Mouse (Mus musculus): ENCODE data around the gene Tstd3. TPM values are rescaled to one million over a fixed set of nuclear protein-coding genes. Genes with fewer than 3 reads are reported as not detected.
A peak's percentile ranks its signal among the peaks of the same experiment; 100 is the strongest.

The Tstd3 gene
- total and polyA plus RNA-seq, 2 experiments: 5.4 to 32.0 TPM

GRCm38 (mm10) chr4:21801013-21801412 is 34.0 kb upstream of the Tstd3 start:
- TF ChIP-seq POLR2A (IDR thresholded peaks at IDR 0.05; ENCODE audit: extremely low read depth, insufficient read depth, low read length) (no peak), CTCF (IDR thresholded peaks at IDR 0.05; ENCODE audit: low read depth, low read length) (no peak)
- H3K79me2 ChIP-seq (ENCODE audit: control insufficient read depth, insufficient read depth, low read length): no peaks in the 10 kb centered on the region
- H3K27me3 ChIP-seq (ENCODE audit: control insufficient read depth, insufficient read depth, low read length): no peaks in the 10 kb centered on the region
- no peak overlapping the region for H3K27ac ChIP-seq (replicated peaks; ENCODE audit: insufficient read depth, low read depth, low read length)
- DNase-seq (ENCODE audit: extremely low read depth, low read depth, low spot score): no peak
- H3K9ac ChIP-seq (ENCODE audit: low read depth, low read length): no peak overlapping the region
- peaks cover 59% of the 10 kb centered on the region for H3K36me3 ChIP-seq (ENCODE audit: control insufficient read depth, insufficient read depth, low read length)
- H3K4me1 ChIP-seq (ENCODE audit: control insufficient read depth, insufficient read depth, low read length): no peaks in the 10 kb centered on the region
- no peak overlapping the region for H3K4me3 ChIP-seq (ENCODE audit: insufficient read depth, low read depth, low read length)
- WGBS: 94% methylated on average over 1 of the region's 1 CpGs

- H3K79me2 ChIP-seq (ENCODE audit: control insufficient read depth, insufficient read depth, low read length): no peaks in the 10 kb centered on the region
- no peak overlapping the region for H3K27ac ChIP-seq (replicated peaks; ENCODE audit: insufficient read depth, low read depth, low read length)
- peaks cover 37% of the 10 kb centered on the region for H3K36me3 ChIP-seq (ENCODE audit: control insufficient read depth, insufficient read depth, low read length)
- DNase-seq (ENCODE audit: extremely low read depth, low read depth, low spot score): no peak
- no peak overlapping the region for H3K4me3 ChIP-seq (ENCODE audit: insufficient read depth, low read depth, low read length)
- no peak for TF ChIP-seq POLR2A (IDR thresholded peaks at IDR 0.05; ENCODE audit: extremely low read depth, insufficient read depth, low read length)
- TF ChIP-seq CTCF (IDR thresholded peaks at IDR 0.05; ENCODE audit: low read depth, low read length): no peak
- H3K9ac ChIP-seq (ENCODE audit: low read depth, low read length): no peak overlapping the region
- H3K27me3 ChIP-seq (ENCODE audit: control insufficient read depth, insufficient read depth, low read length): no peaks in the 10 kb centered on the region
- H3K4me1 ChIP-seq (ENCODE audit: control insufficient read depth, insufficient read depth, low read length): no peaks in the 10 kb centered on the region
- WGBS: 90% methylated on average over 3 of the region's 3 CpGs
These were observed 26.6 kb upstream of the Tstd3 start for GRCm38 (mm10) chr4:21793631-21794030.

- Histone ChIP-seq H3K27me3 (ENCODE audit: control insufficient read depth, insufficient read depth, low read length) (no peaks in the 10 kb centered on the region), H3K27ac (replicated peaks; ENCODE audit: insufficient read depth, low read depth, low read length) (no peak overlapping the region), H3K9ac (ENCODE audit: low read depth, low read length) (no peak overlapping the region), H3K4me1 (ENCODE audit: control insufficient read depth, insufficient read depth, low read length) (no peaks in the 10 kb centered on the region), H3K4me3 (ENCODE audit: insufficient read depth, low read depth, low read length) (no peak overlapping the region), H3K79me2 (ENCODE audit: control insufficient read depth, insufficient read depth, low read length) (no peaks in the 10 kb centered on the region), H3K36me3 (ENCODE audit: control insufficient read depth, insufficient read depth, low read length) (peaks cover 36% of the 10 kb centered on the region)
- 88% methylated on average over 4 of the region's 4 CpGs for WGBS
- no peak for DNase-seq (ENCODE audit: extremely low read depth, low read depth, low spot score)
- TF ChIP-seq POLR2A (IDR thresholded peaks at IDR 0.05; ENCODE audit: extremely low read depth, insufficient read depth, low read length): no peak
- no peak for TF ChIP-seq CTCF (IDR thresholded peaks at IDR 0.05; ENCODE audit: low read depth, low read length)
These were observed 22.8 kb upstream of the Tstd3 start for GRCm38 (mm10) chr4:21789836-21790235.

GRCm38 (mm10) chr4:21788903-21789302 is 21.9 kb upstream of the Tstd3 start:
- no peaks in the 10 kb centered on the region for H3K79me2 ChIP-seq (ENCODE audit: control insufficient read depth, insufficient read depth, low read length)
- WGBS: over 99% methylated on average over 6 of the region's 6 CpGs
- no peak overlapping the region for H3K4me3 ChIP-seq (ENCODE audit: insufficient read depth, low read depth, low read length)
- H3K36me3 ChIP-seq (ENCODE audit: control insufficient read depth, insufficient read depth, low read length): peaks cover 42% of the 10 kb centered on the region
- no peak overlapping the region for H3K9ac ChIP-seq (ENCODE audit: low read depth, low read length)
- no peaks in the 10 kb centered on the region for H3K4me1 ChIP-seq (ENCODE audit: control insufficient read depth, insufficient read depth, low read length)
- DNase-seq (ENCODE audit: extremely low read depth, low read depth, low spot score): no peak
- no peak overlapping the region for H3K27ac ChIP-seq (replicated peaks; ENCODE audit: insufficient read depth, low read depth, low read length)
- TF ChIP-seq CTCF (IDR thresholded peaks at IDR 0.05; ENCODE audit: low read depth, low read length) (no peak), POLR2A (IDR thresholded peaks at IDR 0.05; ENCODE audit: extremely low read depth, insufficient read depth, low read length) (no peak)
- no peaks in the 10 kb centered on the region for H3K27me3 ChIP-seq (ENCODE audit: control insufficient read depth, insufficient read depth, low read length)

GRCm38 (mm10) chr4:21786268-21786667 is 19.3 kb upstream of the Tstd3 start:
- WGBS: 93% methylated on average over 12 of the region's 12 CpGs
- no peak overlapping the region for H3K27ac ChIP-seq (replicated peaks; ENCODE audit: insufficient read depth, low read depth, low read length)
- H3K27me3 ChIP-seq (ENCODE audit: control insufficient read depth, insufficient read depth, low read length): no peaks in the 10 kb centered on the region
- H3K4me3 ChIP-seq (ENCODE audit: insufficient read depth, low read depth, low read length): no peak overlapping the region
- TF ChIP-seq CTCF (IDR thresholded peaks at IDR 0.05; ENCODE audit: low read depth, low read length): no peak
- TF ChIP-seq POLR2A (IDR thresholded peaks at IDR 0.05; ENCODE audit: extremely low read depth, insufficient read depth, low read length): no peak
- no peak for DNase-seq (ENCODE audit: extremely low read depth, low read depth, low spot score)
- H3K79me2 ChIP-seq (ENCODE audit: control insufficient read depth, insufficient read depth, low read length): no peaks in the 10 kb centered on the region
- H3K36me3 ChIP-seq (ENCODE audit: control insufficient read depth, insufficient read depth, low read length): peaks cover 55% of the 10 kb centered on the region
- no peak overlapping the region for H3K9ac ChIP-seq (ENCODE audit: low read depth, low read length)
- no peaks in the 10 kb centered on the region for H3K4me1 ChIP-seq (ENCODE audit: control insufficient read depth, insufficient read depth, low read length)

- peak; percentile 26 for DNase-seq (ENCODE audit: extremely low read depth, low read depth, low spot score)
- 81% methylated on average over 12 of the region's 12 CpGs for WGBS
- Histone ChIP-seq H3K9ac (ENCODE audit: low read depth, low read length) (no peak overlapping the region), H3K4me3 (ENCODE audit: insufficient read depth, low read depth, low read length) (no peak overlapping the region), H3K79me2 (ENCODE audit: control insufficient read depth, insufficient read depth, low read length) (peaks cover 10% of the 10 kb centered on the region), H3K27ac (replicated peaks; ENCODE audit: insufficient read depth, low read depth, low read length) (no peak overlapping the region), H3K27me3 (ENCODE audit: control insufficient read depth, insufficient read depth, low read length) (no peaks in the 10 kb centered on the region), H3K4me1 (ENCODE audit: control insufficient read depth, insufficient read depth, low read length) (peaks cover 3% of the 10 kb centered on the region; the same call in 1 of the 2 replicates), H3K36me3 (ENCODE audit: control insufficient read depth, insufficient read depth, low read length) (peaks cover 36% of the 10 kb centered on the region)
- TF ChIP-seq POLR2A (IDR thresholded peaks at IDR 0.05; ENCODE audit: extremely low read depth, insufficient read depth, low read length): no peak
- no peak for TF ChIP-seq CTCF (IDR thresholded peaks at IDR 0.05; ENCODE audit: low read depth, low read length)
These were observed 14.1 kb upstream of the Tstd3 start for GRCm38 (mm10) chr4:21780816-21781726.
